Mouse (Mus musculus) kidney, postnatal 0 days (tissue): ENCODE measurements around the gene Cage1. TPM values are rescaled to one million over a fixed set of nuclear protein-coding genes. Genes with fewer than 3 reads are reported as not detected.

ENCODE experiments used
- ATAC-seq: fragments of 200-750 bp; cut with Nextera tagmentation; replicated peaks from 2 replicates; pipeline ENCODE4 v1.8.0; 2017; ENCODE audit warnings: low read depth, moderate number of reproducible peaks, moderate TSS enrichment, moderate library complexity; ENCODE audit not compliant: low FRiP score
- DNase-seq: peaks from one replicate; pipeline ENCODE4 v3.0.0-alpha.2; 2016; ENCODE audit warnings: low spot score
- H3K27ac ChIP-seq: fragments of 300-500 bp; sonication (generic); 2 replicates; pipeline ENCODE4 v1.5.1; 2014; ENCODE audit warnings: mild to moderate bottlenecking
- H3K27me3 ChIP-seq: fragments of 300-500 bp; sonication (generic); 2 replicates; pipeline ENCODE4 v1.6.1; 2014; ENCODE audit warnings: low read length, mixed read lengths; ENCODE audit not compliant: insufficient read depth
- H3K36me3 ChIP-seq: fragments of 300-500 bp; sonication (generic); 2 replicates; pipeline ENCODE4 v1.6.1; 2014; ENCODE audit warnings: low read length, mixed read lengths; ENCODE audit not compliant: insufficient read depth
- H3K4me1 ChIP-seq: fragments of 300-500 bp; sonication (generic); replicated peaks from 2 replicates; pipeline ENCODE4 v1.6.1; 2014; ENCODE audit warnings: antibody characterized with exemption, low read length, mixed read lengths; ENCODE audit not compliant: insufficient read depth
- H3K4me2 ChIP-seq: fragments of 300-500 bp; sonication (generic); 2 replicates; pipeline ENCODE4 v1.6.1; 2014; ENCODE audit warnings: mild to moderate bottlenecking, low read length, moderate library complexity, mixed read lengths
- H3K4me3 ChIP-seq: fragments of 300-500 bp; sonication (generic); replicated peaks from 2 replicates; pipeline ENCODE4 v1.5.1; 2014; ENCODE audit warnings: low read depth, low read length
- H3K9ac ChIP-seq: fragments of 300-500 bp; sonication (generic); 2 replicates; pipeline ENCODE4 v1.6.1; 2014; ENCODE audit warnings: low read depth, low read length
- H3K9me3 ChIP-seq: fragments of 300-500 bp; sonication (generic); replicated peaks from 2 replicates; pipeline ENCODE4 v1.6.1; 2016; ENCODE audit warnings: low read length, inconsistent platforms, mixed read lengths
- CTCF ChIP-seq: IDR thresholded peaks from 2 replicates; pipeline ENCODE4 v1.5.1; 2016; ENCODE audit warnings: antibody characterized with exemption, low read depth, mild to moderate bottlenecking, moderate library complexity
- WGBS: fragments of 180-500 bp; shearing (Covaris S2); extraction: QIAGEN DNeasy Blood & Tissue Kit; methylation state at CpG from one replicate; pipeline ENCODE4 v1.1.7; 2014; 5-methylcytosine and 5-hydroxymethylcytosine counted together
- polyA plus RNA-seq: library from polyadenylated mRNA; unstranded; fragments of >200 nt; fragmentation: Nextera tagmentation; extraction: Ambion mirVana; gene quantifications from 2 replicates; pipeline ENCODE4 v1.2.1, GENCODE M21; 2015

Gene Cage1
- polyA plus RNA-seq = 2.0 and 2.1 TPM in 2 replicates

DNA sequence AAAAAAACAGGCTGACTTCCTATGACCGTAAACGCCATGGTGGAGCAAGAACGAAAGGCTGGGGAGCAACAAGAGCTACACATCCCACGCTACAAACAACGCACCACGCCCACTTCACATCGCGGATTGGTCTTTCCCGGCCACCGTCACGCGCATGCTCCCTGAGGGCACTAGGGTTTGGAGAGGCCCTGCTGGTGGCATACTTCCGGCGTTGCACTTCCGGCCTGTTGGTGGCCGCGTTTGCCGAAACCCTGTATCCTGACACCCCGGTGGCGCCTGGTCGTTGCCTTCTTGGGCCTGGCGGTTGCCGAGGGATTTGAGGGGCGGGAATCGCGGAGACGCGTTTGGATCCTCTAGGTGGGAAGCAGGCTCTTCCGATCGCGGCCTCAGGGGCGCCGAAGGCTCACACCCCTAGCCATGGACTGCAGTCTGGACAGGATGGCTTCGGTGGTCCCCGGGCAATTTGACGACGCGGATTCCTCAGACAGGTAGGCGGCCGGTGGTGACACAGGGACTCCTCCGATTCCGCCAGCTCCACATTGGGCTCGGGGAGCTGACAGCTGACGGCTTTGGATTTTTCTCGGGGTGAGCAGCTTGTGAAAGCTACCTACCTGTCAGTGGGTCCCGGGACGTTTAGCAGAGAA lies at the start of gene Cage1:
TSS of gene Cage1 (minus strand) at position 26 of the 644 bp plus-strand sequence.
- peak within 1 kb of the TSS; percentile 74 for H3K9ac ChIP-seq
- peak within 1 kb of the TSS; percentile 69 for H3K4me3 ChIP-seq
- ATAC-seq = peak; percentile 92
- peak within 1 kb of the TSS; percentile 84 for H3K27ac ChIP-seq
- H3K4me1 ChIP-seq = peaks cover 12% of the 10 kb centered on the region; the same call in 1 of the 2 replicates
- peak; percentile 39 for TF ChIP-seq CTCF
- peaks cover 11% of the 10 kb centered on the region; the same call in 1 of the 2 replicates for H3K36me3 ChIP-seq
- H3K27me3 ChIP-seq = no peaks in the 10 kb centered on the region
- peak within 1 kb of the TSS; percentile 89 for H3K4me2 ChIP-seq
- whole genome bisulfite sequencing = under 1% methylated on average over 47 of the region's 47 CpGs
- DNase-seq = peak; percentile 98
- no peaks in the 10 kb centered on the region for H3K9me3 ChIP-seq

GRCm38 (mm10) chr13:38081161-38081560 lies 44.3 kb upstream of the Cage1 start:
- WGBS = 75% methylated on average over 7 of the region's 7 CpGs
- ATAC-seq (no peak), DNase-seq (no peak)
- Histone ChIP-seq H3K4me3 (no peak overlapping the region), H3K27me3 (no peaks in the 10 kb centered on the region), H3K4me2 (no peak overlapping the region), H3K36me3 (no peaks in the 10 kb centered on the region), H3K9me3 (no peaks in the 10 kb centered on the region), H3K9ac (no peak overlapping the region), H3K27ac (no peak overlapping the region), H3K4me1 (no peaks in the 10 kb centered on the region)
- TF ChIP-seq CTCF = no peak

DNA sequence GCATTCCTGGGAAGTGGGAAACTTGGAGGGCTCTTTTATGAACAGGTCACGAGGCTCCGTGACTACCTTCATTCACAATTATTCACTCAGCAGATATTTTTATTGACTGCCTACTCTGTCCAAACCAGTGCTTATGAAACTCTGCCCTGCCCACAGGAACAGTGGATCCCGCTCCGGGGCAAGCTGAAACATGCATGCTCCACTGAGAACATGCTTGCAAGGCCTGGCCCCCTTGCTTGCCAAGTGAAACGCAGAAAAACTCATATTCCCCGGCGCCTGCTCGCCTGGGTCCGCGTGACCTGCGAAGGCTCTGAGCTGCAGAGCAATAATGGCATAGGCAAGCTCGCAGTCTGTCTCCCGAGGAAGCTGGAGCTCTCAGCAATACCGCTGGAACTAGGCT lies 43.9 kb upstream of the Cage1 start:
- no peak for TF ChIP-seq CTCF
- Histone ChIP-seq H3K9ac (no peak overlapping the region), H3K36me3 (no peaks in the 10 kb centered on the region), H3K4me1 (no peaks in the 10 kb centered on the region), H3K4me2 (no peak overlapping the region), H3K27ac (no peak overlapping the region), H3K4me3 (no peak overlapping the region), H3K9me3 (no peaks in the 10 kb centered on the region), H3K27me3 (no peaks in the 10 kb centered on the region)
- DNase-seq = no peak
- ATAC-seq = no peak
- 86% methylated on average over 14 of the region's 14 CpGs for WGBS

GRCm38 (mm10) chr13:38080014-38080413 lies 43.1 kb upstream of the Cage1 start:
- no peaks in the 10 kb centered on the region for H3K36me3 ChIP-seq
- WGBS = 32% methylated on average over 9 of the region's 9 CpGs
- no peak for DNase-seq
- no peak for TF ChIP-seq CTCF
- no peak overlapping the region for H3K4me2 ChIP-seq
- no peak overlapping the region for H3K4me3 ChIP-seq
- ATAC-seq = no peak
- no peaks in the 10 kb centered on the region for H3K4me1 ChIP-seq
- no peak overlapping the region for H3K9ac ChIP-seq
- no peaks in the 10 kb centered on the region for H3K9me3 ChIP-seq
- no peaks in the 10 kb centered on the region for H3K27me3 ChIP-seq
- H3K27ac ChIP-seq = no peak overlapping the region

GRCm38 (mm10) chr13:38079366-38079765 lies 42.5 kb upstream of the Cage1 start:
- H3K27me3 ChIP-seq = no peaks in the 10 kb centered on the region
- H3K4me2 ChIP-seq = no peak overlapping the region
- H3K27ac ChIP-seq = no peak overlapping the region
- H3K9me3 ChIP-seq = no peaks in the 10 kb centered on the region
- ATAC-seq = no peak
- H3K4me3 ChIP-seq = no peak overlapping the region
- 76% methylated on average over 5 of the region's 5 CpGs for WGBS
- H3K9ac ChIP-seq = no peak overlapping the region
- no peaks in the 10 kb centered on the region for H3K4me1 ChIP-seq
- H3K36me3 ChIP-seq = no peaks in the 10 kb centered on the region
- DNase-seq = no peak
- no peak for TF ChIP-seq CTCF

GRCm38 (mm10) chr13:38078836-38079235 lies 42.0 kb upstream of the Cage1 start:
- Histone ChIP-seq H3K27ac (no peak overlapping the region), H3K4me3 (no peak overlapping the region), H3K4me1 (no peaks in the 10 kb centered on the region), H3K9ac (no peak overlapping the region), H3K9me3 (no peaks in the 10 kb centered on the region), H3K27me3 (no peaks in the 10 kb centered on the region), H3K4me2 (no peak overlapping the region), H3K36me3 (no peaks in the 10 kb centered on the region)
- WGBS = 58% methylated on average over 6 of the region's 6 CpGs
- DNase-seq (no peak), ATAC-seq (no peak)
- TF ChIP-seq CTCF = no peak

DNA sequence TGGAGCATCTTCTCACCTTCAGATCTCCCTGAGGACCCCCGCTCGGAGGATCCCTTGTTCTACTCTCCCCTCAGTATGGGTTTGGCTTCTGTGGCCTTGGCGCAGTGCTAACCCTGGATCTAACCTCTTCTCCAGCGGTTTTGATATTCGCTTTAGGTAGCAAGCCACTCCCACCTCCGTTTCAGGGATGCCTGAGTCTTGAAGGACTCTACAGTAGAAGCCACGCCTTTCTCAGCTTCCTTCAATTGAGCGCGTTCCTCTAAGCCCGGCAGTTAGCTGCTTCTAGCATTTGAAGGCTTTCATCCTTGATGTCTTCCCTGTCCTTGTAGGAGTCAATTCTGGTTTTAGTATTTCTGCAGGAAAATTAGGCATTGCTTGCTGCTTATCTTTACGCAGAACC lies 40.2 kb upstream of the Cage1 start:
- Histone ChIP-seq H3K36me3 (no peaks in the 10 kb centered on the region), H3K27me3 (no peaks in the 10 kb centered on the region), H3K9me3 (no peaks in the 10 kb centered on the region), H3K4me1 (no peaks in the 10 kb centered on the region), H3K9ac (no peak overlapping the region), H3K4me2 (no peak overlapping the region), H3K4me3 (no peak overlapping the region), H3K27ac (no peak overlapping the region)
- DNase-seq (peak; percentile 45), ATAC-seq (no peak)
- no peak for TF ChIP-seq CTCF
- 19% methylated on average over 11 of the region's 11 CpGs for WGBS
